Mouse (Mus musculus) right cerebral cortex, postnatal 10 days (tissue): ENCODE results near the gene Spag7.

Experiments used
- DNase-seq, 2 experiments: peaks; one replicate each; pipeline ENCODE4 v3.0.0; 2021; ENCODE audit warnings: low spot score in 2 of 2

Gene Spag7

DNA sequence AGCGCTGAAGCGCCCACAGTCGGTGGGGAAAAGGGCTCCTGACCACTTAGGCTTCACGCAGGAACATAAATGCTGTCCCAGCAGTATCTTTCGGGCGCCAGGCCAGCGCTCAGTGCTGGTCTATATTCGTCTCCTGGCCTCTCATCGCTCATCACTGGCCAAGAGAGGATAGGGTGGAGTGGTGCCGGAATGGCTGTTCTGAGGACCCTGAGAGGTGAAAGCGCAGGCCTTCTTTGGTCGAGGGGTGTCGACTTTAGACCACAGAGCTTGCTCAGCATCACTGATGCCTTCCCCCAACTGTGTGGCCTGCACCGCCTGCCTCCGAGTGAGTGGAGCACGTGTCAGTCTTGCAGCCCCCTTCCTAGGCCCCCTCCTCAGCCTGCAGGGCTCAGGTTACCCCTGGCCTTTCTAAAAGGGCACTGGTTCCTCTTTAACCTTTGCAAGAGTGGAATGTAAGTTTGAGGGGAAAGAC is 12.7 kb downstream of the Spag7 start:
- peak in 1 of 2 experiments; percentile 57 for DNase-seq

DNA sequence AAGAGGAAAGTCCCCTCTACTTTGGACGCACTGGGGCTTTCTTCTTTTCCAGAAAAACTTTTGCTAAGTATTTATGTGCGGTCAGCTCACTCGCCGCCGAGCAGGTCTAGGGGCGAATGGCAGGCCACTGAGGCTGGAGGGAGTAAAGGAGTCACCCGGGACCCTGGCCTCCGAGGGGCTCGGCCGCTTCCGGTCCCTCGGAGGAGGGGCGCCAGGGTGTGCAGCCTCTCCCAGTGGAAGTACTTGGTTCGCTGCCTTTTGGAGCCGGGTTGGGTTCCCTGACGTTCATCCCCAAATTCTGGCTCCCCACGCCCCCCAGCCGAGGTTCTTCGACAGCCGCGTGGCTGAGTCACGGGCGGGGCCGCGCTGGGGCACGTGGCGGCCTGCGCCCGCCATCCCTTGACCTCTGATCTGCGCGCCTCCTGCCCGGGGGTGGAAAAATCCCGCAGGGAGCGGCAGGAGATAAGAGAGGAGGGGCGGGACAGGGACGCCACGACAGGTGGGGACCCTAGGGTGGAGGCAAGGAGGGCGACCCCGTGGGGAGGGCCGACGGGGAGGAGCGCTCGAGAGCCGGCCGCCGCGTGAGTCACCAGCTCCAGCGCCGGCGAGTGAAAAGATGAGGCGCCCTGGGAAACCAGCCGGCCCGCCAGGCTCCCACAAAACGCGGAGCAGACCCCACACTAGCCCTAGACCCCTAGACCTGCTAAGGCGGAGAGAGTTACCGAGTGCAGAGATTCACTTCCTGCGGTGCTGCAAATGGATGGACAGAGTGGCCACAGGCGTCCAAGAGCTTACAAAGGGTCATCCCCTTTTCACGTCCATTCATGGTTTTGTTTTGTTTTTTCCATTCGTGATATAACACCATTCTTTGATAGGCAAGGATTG is 13.4 kb downstream of the Spag7 start:
- peak in 1 of 2 experiments; percentile 51 for DNase-seq

DNA sequence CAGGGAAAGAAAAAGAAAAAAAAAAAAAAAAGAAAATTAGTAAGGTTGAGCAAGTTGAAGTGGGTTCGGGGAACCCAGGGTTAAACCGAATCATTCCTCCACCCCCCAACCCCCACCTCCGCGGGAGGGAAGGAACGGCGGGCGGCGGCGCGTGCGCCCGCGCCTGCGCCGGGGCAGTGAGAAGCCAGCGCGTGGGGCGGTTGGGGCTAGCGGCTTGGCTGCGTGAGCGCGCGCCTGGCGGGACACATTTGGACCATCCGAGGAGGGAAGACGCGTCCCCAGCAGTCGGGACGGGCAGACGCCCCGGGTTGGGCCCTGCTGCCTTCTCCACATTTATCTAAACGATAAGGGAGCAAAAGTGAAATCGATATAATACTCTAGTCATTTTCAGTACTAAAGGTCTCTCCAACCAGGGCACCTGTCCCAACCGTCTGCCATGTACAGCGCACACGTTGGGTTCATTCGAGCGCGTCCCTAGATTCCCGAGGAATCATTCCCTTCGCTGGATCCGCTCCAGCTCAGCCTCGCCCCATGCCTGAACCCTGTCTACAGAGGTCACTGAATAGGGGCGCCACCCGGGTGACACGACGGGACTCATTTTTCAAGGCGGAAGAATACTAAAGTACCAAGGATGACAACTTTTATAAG is 14.2 kb downstream of the Spag7 start:
- peak; percentile 84 to 87 for DNase-seq

DNA sequence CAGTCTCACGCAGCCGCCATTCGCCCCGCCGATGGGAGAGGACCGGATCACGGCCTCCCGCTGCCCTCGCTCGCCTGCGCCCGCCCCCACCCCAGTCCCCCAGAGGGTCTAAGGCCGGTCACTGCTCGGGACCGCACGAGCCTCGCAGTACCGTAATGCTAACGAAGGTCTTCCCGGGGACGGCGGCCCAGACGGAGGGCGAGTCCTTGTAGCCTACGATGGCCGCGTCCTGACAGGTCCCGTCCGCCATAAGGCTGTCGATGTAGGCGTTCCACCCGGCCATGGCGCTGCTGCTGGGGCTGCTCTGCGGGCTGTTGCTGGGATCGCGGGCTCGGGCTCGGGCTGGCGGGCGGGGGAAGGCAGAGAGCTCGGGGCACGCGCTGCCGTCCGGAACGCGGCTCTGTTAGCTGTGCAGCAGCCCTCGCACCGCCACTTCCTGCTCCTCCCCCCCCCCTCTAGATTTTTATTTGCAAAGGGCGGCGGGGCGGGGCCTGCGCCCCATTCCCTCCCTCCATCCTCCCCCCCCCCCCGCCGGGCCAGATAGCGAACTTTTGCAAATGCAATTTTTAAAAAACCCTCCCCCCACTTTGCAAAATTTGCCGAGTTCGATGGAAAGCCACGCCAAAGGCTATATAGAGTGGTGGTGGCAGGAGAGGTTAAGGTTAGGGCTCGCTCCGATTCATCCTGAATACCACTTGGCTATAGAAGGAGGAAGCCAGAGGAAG is 14.9 kb downstream of the Spag7 start, which contains the start of gene Pfn1:
Pfn1 (minus strand) TSS at position 447 of the 725 bp plus-strand sequence.
- peak; percentile 82 to 83 for DNase-seq

DNA sequence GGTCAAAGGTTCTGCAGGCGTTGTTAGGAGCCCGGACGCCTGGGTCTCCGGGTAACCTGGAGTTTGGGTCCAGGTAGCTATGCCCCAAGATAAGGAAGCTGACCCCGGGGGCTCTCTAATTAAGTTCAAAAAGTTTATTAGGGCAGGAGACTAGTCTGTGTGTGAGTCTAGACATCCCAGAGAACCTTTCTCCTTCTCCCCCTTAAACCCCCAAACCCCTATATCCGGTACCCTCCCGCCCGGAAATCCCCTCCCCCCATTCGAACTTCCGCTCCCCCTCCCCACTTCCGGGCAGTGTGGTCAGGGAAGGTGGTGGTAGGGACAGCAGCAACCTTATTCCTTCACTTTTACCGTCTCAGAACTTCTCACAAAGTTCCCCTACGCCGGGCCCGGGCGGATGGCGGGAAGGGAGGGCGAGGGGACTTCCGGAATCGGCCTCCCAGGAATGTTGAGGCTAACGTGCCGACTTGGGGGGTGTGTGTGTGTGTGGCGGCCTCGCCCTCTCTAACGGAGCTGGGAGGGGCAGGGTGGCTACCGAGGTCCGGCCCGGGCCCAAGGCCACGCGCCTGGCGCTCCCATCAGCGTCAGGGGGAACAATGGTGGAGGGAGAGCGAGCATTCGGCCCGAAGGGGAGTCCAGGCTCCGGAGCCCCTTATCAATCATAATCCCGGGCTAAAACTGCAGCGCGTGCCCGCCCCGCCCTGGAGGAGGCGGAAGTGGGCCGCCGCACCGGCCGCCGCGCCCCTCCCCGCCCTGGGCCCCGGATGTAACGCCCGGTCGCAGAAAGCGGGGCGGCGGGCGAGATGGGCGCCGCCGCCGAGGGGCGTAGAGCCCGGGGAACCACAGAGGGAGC is 15.6 kb downstream of the Spag7 start:
- DNase-seq, result peak; percentile 60 to 64

DNA sequence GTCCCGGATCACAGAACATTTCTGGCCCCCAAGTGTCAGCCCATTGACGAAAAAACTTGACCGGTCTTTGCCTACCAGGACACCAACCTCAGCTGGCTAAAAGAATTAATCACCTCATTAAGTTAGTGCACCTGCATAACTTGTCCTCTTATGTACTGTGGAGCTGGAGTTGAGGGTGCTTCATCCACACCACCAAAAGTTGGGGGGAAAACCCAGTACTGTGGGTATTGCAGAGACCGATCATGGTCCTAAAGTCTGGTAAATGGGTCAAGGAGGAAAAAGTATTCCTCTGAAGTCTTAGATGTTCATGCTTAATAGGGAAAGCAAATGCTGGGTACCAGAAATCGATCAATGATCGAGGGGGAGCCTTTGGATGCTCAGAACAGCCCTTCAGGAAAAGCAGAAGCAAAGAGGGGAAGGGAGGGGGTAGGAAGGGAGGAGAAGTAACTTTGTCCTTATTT is 16.3 kb downstream of the Spag7 start:
- DNase-seq, result peak in 1 of 2 experiments; percentile 28

DNA sequence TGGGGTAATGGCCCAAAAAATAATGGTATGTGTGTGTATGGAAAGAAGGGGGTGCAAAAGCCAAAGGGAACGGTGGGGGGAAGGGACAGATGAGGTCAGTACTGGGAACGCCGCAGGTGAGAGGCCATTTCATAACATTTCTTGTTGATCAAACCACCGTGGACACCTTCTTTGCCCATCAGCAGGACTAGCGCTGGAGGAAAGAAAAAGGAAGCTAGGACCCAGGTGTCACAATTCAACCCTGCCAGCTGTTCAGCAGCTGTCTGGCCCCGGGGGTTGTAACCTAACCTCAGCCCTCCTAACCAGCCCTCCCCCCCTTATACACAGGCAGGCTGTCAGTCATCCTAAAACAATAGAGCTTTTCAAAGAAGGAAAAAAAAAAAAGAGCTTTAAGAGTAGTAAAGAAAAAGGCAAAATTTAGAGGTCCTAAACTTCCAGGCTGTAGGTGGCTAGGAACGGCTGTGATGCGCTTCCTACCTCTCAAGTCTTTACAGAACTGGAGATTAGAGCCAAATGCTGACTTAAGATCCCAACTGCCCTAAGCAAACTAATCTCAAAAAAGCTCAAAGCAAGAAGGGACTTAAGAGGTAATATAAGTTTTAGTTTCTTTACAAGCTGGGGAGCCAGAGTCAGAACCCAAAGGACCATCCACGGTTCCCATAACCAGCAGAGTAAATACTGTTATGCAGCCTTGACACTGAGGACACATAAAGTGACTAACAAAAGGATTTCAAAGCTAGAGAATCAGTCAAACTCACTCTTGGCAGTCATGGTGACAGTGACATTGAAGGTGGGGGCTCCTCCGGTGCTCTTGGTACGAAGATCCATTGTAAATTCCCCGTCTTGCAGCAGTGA is 17.0 kb downstream of the Spag7 start:
- peak in 1 of 2 experiments; percentile 38 for DNase-seq

DNA sequence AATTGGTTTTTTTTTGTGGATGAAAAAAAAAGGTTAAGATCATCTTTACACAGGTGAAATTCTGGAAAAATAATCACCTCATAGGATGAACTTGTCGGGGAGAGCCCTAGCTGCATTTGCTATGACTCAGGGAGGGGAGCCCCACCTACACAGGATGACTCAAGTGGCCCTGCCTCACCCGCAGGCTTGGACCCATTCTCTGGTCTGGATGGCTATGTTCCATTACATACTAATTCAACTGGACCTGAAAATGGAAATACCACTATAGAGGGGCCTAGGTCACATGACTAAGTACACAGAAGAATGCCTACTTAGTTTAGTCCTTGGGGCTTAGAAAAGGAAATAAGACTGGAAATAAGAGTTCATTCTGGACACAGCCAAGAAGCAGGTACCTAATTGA is 17.8 kb downstream of the Spag7 start:
- DNase-seq, result peak in 1 of 2 experiments; percentile 25

DNA sequence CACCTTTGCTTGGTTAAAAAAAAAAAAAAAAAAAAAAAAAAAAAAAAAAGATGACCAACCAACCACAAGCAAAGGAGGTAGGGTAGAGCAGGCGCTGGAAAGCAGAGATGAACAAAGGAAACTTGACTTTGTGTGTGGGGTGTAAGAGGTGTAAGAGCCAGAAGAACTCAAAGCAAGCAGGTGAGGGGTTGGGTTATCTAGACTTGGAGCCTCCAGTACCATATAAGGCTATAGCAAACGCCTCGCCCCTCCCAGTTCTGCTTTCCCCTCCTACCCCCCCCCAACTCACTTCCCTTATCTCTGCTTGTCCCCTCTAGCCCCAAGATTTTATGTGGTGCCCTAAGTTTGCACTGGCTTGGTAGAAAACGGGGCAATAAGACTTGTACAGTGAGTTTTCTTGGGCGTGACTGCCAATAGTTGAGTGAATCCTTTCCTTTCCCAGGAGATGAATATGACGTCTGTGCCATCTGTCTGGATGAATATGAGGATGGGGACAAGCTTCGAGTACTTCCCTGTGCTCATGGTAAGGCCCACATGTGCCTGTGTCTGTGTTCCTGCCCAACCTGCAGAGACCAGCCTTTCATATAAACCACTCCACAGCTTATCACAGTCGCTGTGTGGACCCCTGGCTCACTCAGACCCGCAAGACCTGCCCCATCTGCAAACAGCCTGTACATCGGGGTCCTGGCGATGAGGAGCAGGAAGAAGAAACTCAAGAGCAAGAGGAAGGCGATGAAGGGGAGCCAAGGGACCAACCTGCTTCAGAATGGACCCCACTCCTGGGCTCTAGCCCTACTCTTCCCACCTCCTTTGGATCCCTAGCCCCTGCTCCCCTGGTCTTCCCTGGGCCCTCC is 18.7 kb downstream of the Spag7 start:
- DNase-seq, result peak in 1 of 2 experiments; percentile 29

DNA sequence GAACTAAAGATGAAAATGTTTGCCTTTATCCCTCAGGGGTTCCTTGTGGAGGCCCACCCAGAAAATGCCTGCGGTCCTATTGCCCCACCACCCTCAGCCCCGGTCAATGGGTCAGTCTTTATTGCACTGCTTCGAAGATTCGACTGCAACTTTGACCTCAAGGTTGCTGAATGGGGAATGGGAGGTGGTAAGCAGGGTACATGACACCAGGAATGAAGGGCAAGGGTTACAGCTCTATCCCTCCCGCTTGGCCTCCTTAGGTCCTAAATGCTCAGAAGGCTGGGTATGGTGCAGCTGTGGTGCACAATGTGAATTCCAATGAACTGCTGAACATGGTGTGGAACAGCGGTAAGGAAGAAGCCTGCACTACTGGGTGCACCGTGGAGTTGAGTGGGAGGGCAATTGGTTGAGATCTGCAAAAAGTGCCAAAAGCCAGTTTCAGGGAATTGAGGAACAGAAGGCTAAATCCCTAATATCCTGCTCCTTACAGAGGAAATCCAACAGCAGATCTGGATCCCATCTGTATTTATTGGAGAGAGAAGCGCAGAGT is 20.0 kb downstream of the Spag7 start:
- DNase-seq, result peak in 1 of 2 experiments; percentile 31

DNA sequence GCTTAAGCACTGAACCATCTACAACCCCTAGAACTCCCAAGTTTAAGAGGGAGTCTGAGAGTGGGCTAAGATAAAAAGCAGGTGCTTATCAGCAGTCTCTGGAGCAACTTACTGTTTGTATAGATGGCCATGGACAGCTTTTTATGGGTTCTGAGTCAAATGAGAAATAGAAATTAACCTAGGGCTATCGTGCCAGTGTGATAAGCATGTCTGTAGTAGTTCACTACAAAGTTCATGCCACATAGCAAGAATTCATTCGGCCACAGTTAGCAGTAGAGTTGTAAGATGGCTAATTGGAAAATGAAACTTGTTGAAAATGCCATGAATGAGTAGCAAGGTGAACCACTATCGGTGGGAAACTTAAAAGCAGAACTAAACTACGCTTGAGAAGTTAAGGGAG is 20.7 kb downstream of the Spag7 start:
- no peak for DNase-seq

DNA sequence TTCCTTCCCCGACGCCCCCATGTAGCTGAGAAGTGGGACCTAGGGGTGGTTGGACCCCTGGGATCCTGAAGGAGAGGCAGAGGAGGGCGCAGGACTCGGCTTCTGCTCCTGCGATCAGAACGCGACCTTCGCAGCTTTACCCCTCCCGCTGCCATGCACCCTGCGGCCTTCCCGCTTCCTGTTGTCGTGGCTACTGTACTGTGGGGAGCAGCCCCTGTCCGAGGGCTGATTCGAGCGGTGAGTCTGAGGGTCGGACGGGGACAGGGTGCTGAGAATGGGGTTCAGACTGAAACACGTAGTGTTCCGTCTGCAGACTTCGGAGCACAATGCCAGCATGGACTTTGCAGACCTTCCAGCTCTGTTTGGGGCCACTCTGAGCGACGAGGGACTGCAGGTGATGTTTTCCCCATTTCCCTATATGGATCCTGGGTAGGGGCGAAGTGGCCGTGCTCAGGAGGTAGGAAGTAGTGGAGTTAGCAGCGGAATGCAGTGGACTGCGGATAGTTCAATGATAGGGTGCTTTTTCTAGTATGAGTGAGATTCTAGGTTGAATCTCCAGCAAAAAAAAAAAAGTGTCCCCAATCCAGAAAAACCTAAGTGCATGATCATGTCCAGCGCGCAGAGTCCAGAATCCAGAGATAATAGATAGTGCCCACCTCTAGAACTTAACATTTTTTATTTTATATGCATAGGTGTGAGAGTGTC is 21.3 kb downstream of the Spag7 start:
- peak in 1 of 2 experiments; percentile 52 for DNase-seq

DNA sequence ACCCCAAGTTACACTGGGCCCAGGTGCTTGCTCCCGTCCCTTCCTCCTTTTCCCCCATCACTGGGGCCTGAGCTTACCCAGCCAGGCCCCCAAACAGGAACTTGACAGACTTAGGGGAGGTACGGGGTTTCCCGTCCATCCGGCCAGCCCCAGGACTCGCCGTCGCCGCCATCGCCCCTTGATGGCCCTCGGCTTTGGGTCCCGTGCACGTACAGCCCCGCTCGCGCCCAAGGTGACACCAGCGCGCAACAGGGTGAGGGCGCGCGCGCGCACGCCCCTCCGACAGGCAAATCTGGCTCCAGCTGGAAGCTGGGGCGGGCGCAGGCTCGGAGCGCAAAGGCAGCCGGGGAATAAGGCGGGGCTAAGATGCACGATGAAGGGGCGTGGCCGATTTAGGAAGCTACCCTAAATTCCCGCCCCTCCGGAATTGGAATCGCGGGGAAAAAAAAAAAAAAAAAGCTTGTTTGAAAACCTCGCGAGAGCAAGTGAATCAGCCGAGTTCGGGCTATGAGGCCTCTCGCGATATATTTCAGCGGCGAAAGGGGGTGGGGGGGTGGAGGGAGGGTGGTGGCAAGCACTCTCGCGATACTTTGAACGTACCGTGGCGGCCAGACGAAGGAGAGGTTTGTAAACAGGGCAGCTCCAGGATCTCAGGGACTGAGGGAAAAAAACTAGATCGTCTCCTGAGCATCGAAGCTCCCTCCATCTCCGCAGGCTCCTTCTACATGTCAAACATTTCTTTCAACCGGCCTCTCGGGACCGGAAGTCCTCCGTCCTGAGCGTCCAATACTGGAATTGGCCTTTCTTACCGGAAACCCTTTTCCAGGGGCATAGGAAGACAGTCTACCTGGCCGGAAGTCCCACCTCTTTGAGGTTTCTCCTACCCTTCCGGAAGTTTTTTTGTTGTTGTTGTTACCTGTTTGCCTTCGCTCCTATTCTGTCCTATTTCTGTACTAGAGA is 22.2 kb downstream of the Spag7 start, which contains the start of the genes Rnf167 and Slc25a11:
Rnf167 (plus strand) TSS at position 545 of the 960 bp plus-strand sequence.
Slc25a11 (minus strand) TSS at position 789 of the 960 bp plus-strand sequence.
- peak; percentile 98 for DNase-seq

DNA sequence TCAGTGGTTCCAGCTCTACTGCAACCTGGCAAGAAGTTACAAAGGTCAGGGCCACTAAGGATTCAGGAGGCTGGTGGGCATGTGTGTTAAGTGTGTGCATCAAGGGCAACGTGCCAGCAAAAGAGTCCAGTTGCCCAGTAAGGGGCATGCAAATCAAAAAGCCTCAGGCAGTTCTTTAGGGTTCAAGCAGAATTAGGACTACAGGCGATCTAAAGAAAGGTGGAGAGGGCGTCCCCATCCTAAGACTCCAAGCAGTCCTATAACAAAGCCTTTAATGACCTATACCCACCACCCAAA is 23.0 kb downstream of the Spag7 start:
- peak in 1 of 2 experiments; percentile 60 for DNase-seq

DNA sequence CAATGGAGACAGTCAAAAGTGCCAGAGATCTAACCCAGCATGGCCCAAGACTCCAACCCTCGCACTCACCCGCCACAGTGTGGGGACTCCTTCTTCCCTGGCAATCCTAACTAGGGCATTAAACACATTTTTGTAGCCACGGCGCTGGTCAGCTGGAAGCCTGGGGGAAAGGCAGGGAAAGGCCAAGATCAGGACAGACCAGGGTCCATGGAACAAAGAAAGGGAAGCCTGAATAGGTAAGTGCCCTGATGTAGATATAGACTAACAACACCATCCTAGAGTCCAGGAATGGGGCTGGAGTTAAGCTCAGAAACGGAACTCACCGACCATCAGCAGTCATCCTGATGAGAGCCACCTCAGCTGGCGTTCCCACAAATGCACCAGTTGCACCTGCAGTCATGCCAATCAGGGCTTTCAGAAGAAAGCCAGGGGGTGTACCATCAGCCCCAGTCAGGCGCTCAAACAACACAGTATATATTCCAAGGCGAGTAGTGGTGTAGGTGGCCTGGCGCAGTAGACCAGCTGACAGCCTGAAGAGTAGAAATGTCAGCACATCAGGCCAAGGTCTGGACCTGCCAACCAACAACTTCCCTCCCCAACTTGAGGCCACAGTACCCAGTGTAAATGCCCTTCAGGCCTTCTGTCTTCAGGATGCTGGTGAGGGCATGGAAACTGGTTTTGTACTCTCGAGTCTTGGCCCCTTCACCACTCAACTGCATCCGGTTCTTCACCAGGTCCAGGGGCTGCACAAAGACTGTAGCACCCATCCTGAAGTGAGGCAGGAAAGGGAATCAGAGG is 23.6 kb downstream of the Spag7 start:
- peak in 1 of 2 experiments; percentile 33 for DNase-seq

DNA sequence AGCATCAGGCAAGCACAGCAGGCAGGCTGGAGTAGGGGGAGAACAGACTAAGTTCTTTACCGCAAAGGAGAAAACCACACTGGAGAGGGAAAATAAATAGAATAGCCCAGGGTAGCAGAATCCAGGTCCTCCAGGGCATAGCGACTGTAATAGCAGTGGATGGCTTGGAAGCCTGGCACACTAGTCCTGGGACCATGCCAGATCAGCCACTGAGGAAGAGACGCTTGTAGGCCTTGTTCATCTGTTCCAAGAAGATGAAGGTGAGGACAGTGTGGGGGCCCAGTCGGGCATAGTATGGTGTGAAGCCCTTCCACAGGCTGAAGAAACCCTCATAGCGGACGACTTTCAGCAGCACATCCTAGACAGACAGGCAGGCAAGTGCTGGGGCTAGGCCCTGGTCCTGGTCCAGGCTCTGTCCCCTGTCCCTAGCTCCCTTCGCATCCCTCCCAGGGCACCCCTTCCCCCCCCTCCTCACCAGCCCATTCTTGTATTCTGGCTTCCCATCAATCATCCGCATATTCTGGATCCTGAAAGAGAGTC is 24.6 kb downstream of the Spag7 start:
- DNase-seq, result no peak
